Mouse (Mus musculus) stomach, postnatal 0 days (tissue): ENCODE data around the gene Enho.

ENCODE experiments used
- CTCF ChIP-seq: IDR thresholded peaks from 2 replicates; pipeline ENCODE4 v1.5.1; 2016; ENCODE audit warnings: antibody characterized with exemption, low read depth, mild to moderate bottlenecking, moderate library complexity
- EP300 ChIP-seq: optimal IDR thresholded peaks from 2 replicates; pipeline ENCODE3; 2016; ENCODE audit warnings: antibody characterized with exemption

DNA sequence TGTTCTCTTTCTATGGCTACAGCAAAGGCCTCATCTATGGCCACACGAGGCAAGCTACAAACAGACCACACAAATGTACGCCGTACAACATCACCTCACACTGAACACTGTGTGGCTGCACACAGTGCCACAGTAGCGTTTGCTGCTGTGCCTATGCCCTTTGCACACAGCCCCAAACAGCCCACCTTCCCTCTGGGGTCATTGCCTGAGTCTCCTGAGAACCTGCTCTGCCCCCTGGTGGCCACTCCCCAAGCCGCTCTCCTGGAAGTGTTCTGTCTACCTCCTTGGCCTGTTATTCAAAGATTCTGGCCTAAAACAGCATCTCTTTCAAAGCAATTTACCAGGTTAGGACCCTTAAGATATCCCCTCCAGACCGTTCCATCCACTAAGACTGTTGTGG, 13.2 kb upstream of the Enho start:
- TF ChIP-seq CTCF (peak; percentile 88), EP300 (no peak)
